Mouse (Mus musculus) cortical plate, adult 2 months (tissue): ENCODE results near the gene Plod1.

Experiments
- CTCF ChIP-seq: fragments of 200-500 bp; IDR thresholded peaks from 2 replicates; pipeline ENCODE4 v1.5.1; 2011; ENCODE audit warnings: mild to moderate bottlenecking, control low read depth, low read length; ENCODE audit not compliant: insufficient read depth; ENCODE audit errors: extremely low read depth
- POLR2A ChIP-seq: fragments of 200-500 bp; IDR thresholded peaks from 2 replicates; pipeline ENCODE4 v1.6.1; 2011; ENCODE audit warnings: mild to moderate bottlenecking, low read length, control low read depth; ENCODE audit not compliant: insufficient read depth; ENCODE audit errors: extremely low read depth

DNA sequence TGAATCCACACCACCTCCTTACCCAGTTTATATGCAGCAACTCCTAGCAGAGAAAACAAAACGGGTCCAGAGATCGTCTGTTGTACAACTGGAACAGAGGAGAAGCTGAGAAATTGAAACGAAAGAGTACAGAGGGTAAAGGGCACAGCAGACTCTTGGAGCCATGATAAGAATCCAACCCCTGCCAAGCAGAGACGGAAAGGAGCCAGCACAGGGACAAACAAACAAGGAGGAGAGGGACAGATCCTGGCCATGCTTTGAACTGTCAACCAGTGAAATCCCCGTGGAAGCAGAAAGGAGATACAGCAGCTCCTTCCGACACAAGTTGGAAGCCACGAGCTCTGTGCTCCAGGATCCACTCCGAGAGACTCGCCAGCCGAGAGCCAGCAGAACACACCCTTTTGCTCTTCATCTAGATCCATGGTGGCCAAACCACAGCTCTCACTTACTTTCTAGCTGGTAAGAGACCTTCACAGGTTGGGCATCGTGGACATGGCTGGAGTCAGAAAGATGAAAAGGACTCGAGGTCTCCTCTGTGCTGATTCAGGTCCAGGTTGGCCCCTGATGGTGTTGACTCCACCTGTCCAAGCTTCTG lies 33.6 kb downstream of the Plod1 start:
- TF ChIP-seq POLR2A (no peak), CTCF (no peak)
